Mouse (Mus musculus) liver, adult 2 months (tissue): ENCODE results near the gene Stat3.

Source experiments
- CTCF ChIP-seq: fragments of 200-500 bp; IDR thresholded peaks from 2 replicates; pipeline ENCODE4 v1.5.1; 2011; ENCODE audit warnings: low read depth, low read length, control low read depth
- POLR2A ChIP-seq: fragments of 200-500 bp; IDR thresholded peaks from 2 replicates; pipeline ENCODE4 v1.6.1; 2011; ENCODE audit warnings: low read length, control low read depth; ENCODE audit not compliant: insufficient read depth; ENCODE audit errors: extremely low read depth

- TF ChIP-seq CTCF, result peak; percentile 100
- no peak for TF ChIP-seq POLR2A
Measured at GRCm38 (mm10) chr11:100893482-100893881, 45.9 kb downstream of the Stat3 start.
